Mouse (Mus musculus) adrenal gland, adult 8-10 months (tissue): Measurements from ENCODE around the gene Morn1. TPM values are rescaled to one million over a fixed set of nuclear protein-coding genes. Genes with fewer than 3 reads are reported as not detected.

Source experiments
- total RNA-seq, 4 experiments: library from RNA; stranded (reverse); gene quantifications; 2 replicates each; pipeline ENCODE4 v1.2.4; 2022

Morn1 gene
- total RNA-seq, 4 experiments from 2014 or later: 7.9 to 17.0 (median 12.8) TPM

Other genes with a start within 250 kb of the Morn1 start
- gene Ttc34, start 249.1 kb upstream of the Morn1 start, total RNA-seq: under 1 TPM; 0.38 to 0.63 (median 0.46) TPM
- gene Mmel1, start 217.0 kb upstream of the Morn1 start, total RNA-seq: 1 to 10 TPM in 2 of 4 experiments, under 1 TPM in 2; 0.31 to 4.6 (median 1.5) TPM
- 100 to 1,000 TPM in 2 of 4 experiments, 10 to 100 TPM in 2; 21.8 to 161 (median 71.6) TPM for gene Fam213b, start 187.4 kb upstream of the Morn1 start, total RNA-seq
- 10 to 100 TPM in 1 of 4 experiments, 1 to 10 TPM in 3; 6.9 to 14.7 (median 8.7) TPM for gene Tnfrsf14, start 158.0 kb upstream of the Morn1 start, total RNA-seq
- gene Hes5, start 125.7 kb upstream of the Morn1 start, total RNA-seq: not detected
- gene Pank4, start 122.5 kb upstream of the Morn1 start, total RNA-seq: 10 to 100 TPM; 27.8 to 38.1 (median 34.0) TPM
- 1 to 10 TPM in 2 of 4 experiments, under 1 TPM in 2; 0.46 to 2.3 (median 1.1) TPM for gene Plch2, start 29.8 kb upstream of the Morn1 start, total RNA-seq
- gene Pex10, start 19.6 kb upstream of the Morn1 start, total RNA-seq: 10 to 100 TPM; 19.3 to 32.9 (median 21.7) TPM
- 100 to 1,000 TPM in 2 of 4 experiments, 10 to 100 TPM in 2; 96.8 to 116 (median 106) TPM for gene Rer1, start 195 bp upstream of the Morn1 start, total RNA-seq
- 10 to 100 TPM; 64.1 to 85.4 (median 69.1) TPM for gene Ski, start 136.0 kb downstream of the Morn1 start, total RNA-seq
- 10 to 100 TPM; 57.4 to 70.1 (median 60.8) TPM for gene Faap20, start 163.2 kb downstream of the Morn1 start, total RNA-seq